Mouse (Mus musculus): Measurements from ENCODE around the gene Fam163a. TPM values are rescaled to one million over a fixed set of nuclear protein-coding genes. Genes with fewer than 3 reads are reported as not detected.
A peak's percentile ranks its signal among the peaks of the same experiment; 100 is the strongest.

The Fam163a gene
- polyA plus RNA-seq, 1 experiment from 2014 or later, result 1.2 TPM

DNA sequence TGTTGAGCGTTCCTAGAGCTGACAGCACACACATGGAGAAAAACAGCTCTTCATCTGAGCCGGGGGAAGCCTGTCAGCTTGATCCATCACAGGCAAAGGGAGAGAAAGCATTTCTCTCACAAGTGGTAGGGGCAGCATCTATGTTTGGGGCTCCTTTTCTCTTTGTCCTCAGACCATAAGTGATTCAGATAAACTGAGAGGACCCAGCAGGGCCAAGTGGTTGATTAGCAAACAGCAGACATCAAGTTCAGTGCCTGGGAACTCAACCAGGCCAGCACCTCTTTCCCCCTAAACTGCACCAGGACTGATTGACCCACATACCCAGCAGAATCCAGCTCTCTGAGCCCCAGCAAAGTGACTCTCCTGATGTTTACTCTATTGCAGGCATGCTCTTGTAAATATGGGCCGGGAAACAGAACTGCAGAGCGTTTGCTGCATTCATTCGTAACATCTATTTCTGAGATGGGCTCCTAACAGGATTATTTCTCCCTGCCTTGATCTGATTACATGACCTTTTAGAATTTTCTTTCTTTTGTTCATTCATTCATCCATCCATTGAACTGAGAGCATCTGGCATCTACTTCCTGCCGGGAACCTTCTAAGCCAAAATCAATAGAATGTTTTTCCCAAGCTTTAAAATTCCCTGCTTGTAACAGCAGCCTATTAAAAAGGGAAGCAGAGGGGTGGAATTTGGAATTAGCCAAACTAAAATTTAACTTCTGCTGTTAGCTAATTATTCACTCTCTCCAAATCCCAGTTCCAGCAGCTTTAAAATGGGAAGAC is 21.5 kb downstream of the Fam163a start:
- Histone ChIP-seq H3K4me3 (ENCODE audit: low read depth, low read length) (no peak overlapping the region), H3K9ac (no peak overlapping the region), H3K4me1 (ENCODE audit: insufficient read depth) (peaks cover 19% of the 10 kb centered on the region; the same call in 1 of the 2 replicates), H3K27me3 (ENCODE audit: insufficient read depth, low read length) (no peaks in the 10 kb centered on the region), H3K9me3 (ENCODE audit: low read depth, low read length) (no peaks in the 10 kb centered on the region), H3K36me3 (ENCODE audit: insufficient read depth) (no peaks in the 10 kb centered on the region), H3K27ac (ENCODE audit: low read depth) (0 out of 2 replicates have a peak overlapping the region, but pooled peaks have one; percentile 27), H3K4me2 (no peak overlapping the region; the same call in 1 of the 2 replicates)
- no peak for TF ChIP-seq CTCF (IDR thresholded peaks at IDR 0.05; ENCODE audit: low read depth)
- no peak for ATAC-seq (ENCODE audit: insufficient read depth)
- 24% methylated on average over 6 of the region's 6 CpGs for WGBS
- DNase-seq, result no peak

DNA sequence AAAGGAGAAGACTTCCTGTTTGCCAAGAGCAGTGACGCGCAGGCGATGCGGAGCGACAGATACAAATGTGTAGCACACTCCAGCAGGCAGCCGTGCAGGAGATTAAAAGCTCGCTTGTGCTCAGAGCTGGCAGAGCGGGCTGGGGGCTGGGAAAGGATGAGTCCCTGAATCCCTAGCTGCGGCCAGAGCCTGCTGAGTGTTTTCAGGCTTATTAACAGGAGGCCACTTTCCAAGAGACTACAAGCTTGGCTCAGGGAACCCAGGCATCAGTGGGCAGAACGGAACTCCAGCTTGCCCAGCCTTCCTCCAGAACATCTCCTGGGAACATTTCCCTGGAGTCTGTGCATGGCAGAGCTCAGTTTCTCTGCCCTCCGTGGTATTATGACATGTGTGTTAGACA is 25.0 kb downstream of the Fam163a start:
- Histone ChIP-seq H3K9ac (no peak overlapping the region), H3K27me3 (ENCODE audit: insufficient read depth, low read length) (no peaks in the 10 kb centered on the region), H3K4me3 (ENCODE audit: low read depth, low read length) (no peak overlapping the region), H3K36me3 (ENCODE audit: insufficient read depth) (no peaks in the 10 kb centered on the region), H3K27ac (ENCODE audit: low read depth) (no peak overlapping the region), H3K4me1 (ENCODE audit: insufficient read depth) (peaks cover 18% of the 10 kb centered on the region; the same call in 1 of the 2 replicates), H3K4me2 (no peak overlapping the region), H3K9me3 (ENCODE audit: low read depth, low read length) (no peaks in the 10 kb centered on the region)
- 19% methylated on average over 11 of the region's 11 CpGs for WGBS
- ATAC-seq (ENCODE audit: insufficient read depth) (peak; percentile 53; the same call in 1 of the 2 replicates), DNase-seq (peak; percentile 80)
- TF ChIP-seq CTCF (IDR thresholded peaks at IDR 0.05; ENCODE audit: low read depth), result no peak

DNA sequence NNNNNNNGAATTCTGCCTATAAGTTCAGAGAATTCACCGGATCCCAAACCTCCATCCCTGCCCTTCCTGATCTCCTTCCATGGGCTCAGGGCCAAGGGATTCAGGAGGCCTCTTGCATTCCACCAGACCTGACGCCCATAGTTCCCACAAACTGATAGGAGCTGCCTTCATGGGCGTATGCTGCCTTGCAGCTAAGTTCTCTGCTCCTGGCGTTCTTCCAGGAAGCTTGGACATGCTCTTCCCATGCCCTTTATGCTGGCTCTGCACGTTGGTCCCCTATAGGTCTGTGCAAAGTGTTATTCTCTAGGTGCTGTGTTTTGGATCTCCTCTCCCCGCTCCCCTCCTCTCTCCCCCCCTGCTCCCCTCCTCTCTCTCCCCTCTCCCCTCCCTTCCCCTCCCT is 36.1 kb downstream of the Fam163a start:
- H3K9me3 ChIP-seq (ENCODE audit: low read depth, low read length), result no peaks in the 10 kb centered on the region; the same call in 1 of the 2 replicates
- 21% methylated on average over 6 of the region's 6 CpGs for WGBS
- peak; percentile 47 for ATAC-seq (ENCODE audit: insufficient read depth)
- no peaks in the 10 kb centered on the region for H3K4me1 ChIP-seq (ENCODE audit: insufficient read depth)
- peak; percentile 81 for DNase-seq
- no peak overlapping the region for H3K4me2 ChIP-seq
- H3K36me3 ChIP-seq (ENCODE audit: insufficient read depth), result no peaks in the 10 kb centered on the region
- no peak for TF ChIP-seq CTCF (IDR thresholded peaks at IDR 0.05; ENCODE audit: low read depth)
- H3K27ac ChIP-seq (ENCODE audit: low read depth), result no peak overlapping the region
- H3K4me3 ChIP-seq (ENCODE audit: low read depth, low read length), result no peak overlapping the region
- no peak overlapping the region for H3K9ac ChIP-seq
- no peaks in the 10 kb centered on the region for H3K27me3 ChIP-seq (ENCODE audit: insufficient read depth, low read length)

DNA sequence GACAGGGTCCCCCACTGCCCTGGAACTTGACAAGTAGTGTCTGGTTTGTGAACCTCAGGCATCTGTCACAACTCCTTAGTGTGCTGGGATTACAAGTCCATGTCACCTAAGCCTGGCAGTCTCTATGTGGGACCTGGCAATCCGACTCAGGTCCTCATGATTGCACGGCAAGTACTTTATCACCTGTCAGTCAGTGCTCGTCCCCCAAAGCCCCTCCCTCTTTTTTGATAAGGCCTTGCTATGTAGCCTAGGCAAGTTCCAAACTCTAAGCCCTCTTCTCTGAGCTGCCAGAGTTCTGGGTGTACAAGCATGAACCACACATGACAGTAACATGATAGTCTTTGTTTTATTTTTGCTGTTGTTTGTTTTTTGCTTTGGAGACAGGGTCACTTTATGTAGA is 88.1 kb downstream of the Fam163a start:
- no peak overlapping the region for H3K27ac ChIP-seq (ENCODE audit: low read depth)
- WGBS, result 31% methylated on average over 3 of the region's 3 CpGs
- no peak for TF ChIP-seq CTCF (IDR thresholded peaks at IDR 0.05; ENCODE audit: low read depth)
- no peak overlapping the region for H3K9ac ChIP-seq
- no peaks in the 10 kb centered on the region for H3K36me3 ChIP-seq (ENCODE audit: insufficient read depth)
- ATAC-seq (ENCODE audit: insufficient read depth) (no peak), DNase-seq (no peak)
- no peaks in the 10 kb centered on the region for H3K27me3 ChIP-seq (ENCODE audit: insufficient read depth, low read length)
- no peak overlapping the region for H3K4me2 ChIP-seq
- H3K4me3 ChIP-seq (ENCODE audit: low read depth, low read length), result no peak overlapping the region
- H3K9me3 ChIP-seq (ENCODE audit: low read depth, low read length), result no peaks in the 10 kb centered on the region
- no peaks in the 10 kb centered on the region for H3K4me1 ChIP-seq (ENCODE audit: insufficient read depth)

DNA sequence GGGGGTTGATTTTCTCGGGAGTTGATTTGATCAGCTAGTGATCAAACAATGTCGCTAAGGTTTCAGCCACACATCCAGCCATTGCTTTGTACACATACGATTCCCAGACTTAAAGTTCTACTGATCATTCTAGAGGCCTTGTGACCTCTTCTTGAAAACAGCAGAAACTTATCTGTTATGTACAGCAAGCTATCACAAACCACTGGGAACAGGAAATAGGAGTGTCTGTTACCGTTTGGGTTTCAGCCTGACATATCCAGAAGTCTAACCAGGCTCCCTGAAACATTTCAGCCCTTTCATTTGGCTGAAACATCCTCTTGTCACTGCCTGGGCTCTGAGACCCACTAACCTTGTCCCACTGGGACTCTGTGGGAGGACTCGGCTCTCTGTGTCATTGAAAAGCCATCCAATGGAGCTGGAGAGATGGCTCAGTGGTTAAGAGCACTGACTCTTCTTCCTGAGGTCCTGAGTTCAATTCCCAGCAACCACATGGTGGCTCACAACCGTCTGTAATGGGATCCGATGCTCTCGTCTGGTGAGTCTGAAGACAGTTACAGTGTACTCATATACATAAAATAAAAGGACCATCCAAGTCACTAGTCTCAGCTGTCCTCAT is 90.8 kb downstream of the Fam163a start:
- H3K9ac ChIP-seq, result no peak overlapping the region
- no peaks in the 10 kb centered on the region for H3K36me3 ChIP-seq (ENCODE audit: insufficient read depth)
- DNase-seq, result no peak
- ATAC-seq (ENCODE audit: insufficient read depth), result no peak
- H3K4me2 ChIP-seq, result no peak overlapping the region
- H3K4me3 ChIP-seq (ENCODE audit: low read depth, low read length), result no peak overlapping the region
- WGBS, result 71% methylated on average over 8 of the region's 8 CpGs
- TF ChIP-seq CTCF (IDR thresholded peaks at IDR 0.05; ENCODE audit: low read depth), result no peak
- no peaks in the 10 kb centered on the region for H3K9me3 ChIP-seq (ENCODE audit: low read depth, low read length)
- H3K27ac ChIP-seq (ENCODE audit: low read depth), result no peak overlapping the region
- H3K4me1 ChIP-seq (ENCODE audit: insufficient read depth), result no peaks in the 10 kb centered on the region
- no peaks in the 10 kb centered on the region for H3K27me3 ChIP-seq (ENCODE audit: insufficient read depth, low read length)

DNA sequence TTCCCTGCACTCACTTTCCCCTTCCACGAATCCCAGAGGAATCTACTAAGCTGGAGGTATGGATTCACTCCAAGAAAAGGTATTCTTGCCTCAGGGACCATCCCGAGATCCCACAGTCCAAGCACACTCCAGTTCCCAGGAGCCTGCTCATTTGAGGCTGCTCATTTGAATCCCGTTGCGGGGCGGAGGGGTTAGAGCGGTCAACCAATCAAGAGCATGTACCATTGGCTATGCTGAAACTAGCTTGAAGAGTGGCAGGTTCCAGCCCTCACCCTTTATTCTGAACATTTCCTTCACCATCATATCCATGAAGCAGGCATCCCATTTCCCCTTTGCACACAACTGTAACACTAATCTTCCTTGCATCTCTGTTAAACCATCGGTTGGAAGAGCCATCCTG is 92.7 kb downstream of the Fam163a start:
- 49% methylated on average over 7 of the region's 7 CpGs for WGBS
- no peaks in the 10 kb centered on the region for H3K9me3 ChIP-seq (ENCODE audit: low read depth, low read length)
- H3K4me3 ChIP-seq (ENCODE audit: low read depth, low read length), result no peak overlapping the region
- H3K4me2 ChIP-seq, result no peak overlapping the region
- H3K36me3 ChIP-seq (ENCODE audit: insufficient read depth), result no peaks in the 10 kb centered on the region
- ATAC-seq (ENCODE audit: insufficient read depth), result no peak
- no peaks in the 10 kb centered on the region for H3K27me3 ChIP-seq (ENCODE audit: insufficient read depth, low read length)
- no peak for DNase-seq
- TF ChIP-seq CTCF (IDR thresholded peaks at IDR 0.05; ENCODE audit: low read depth), result no peak
- no peaks in the 10 kb centered on the region for H3K4me1 ChIP-seq (ENCODE audit: insufficient read depth)
- no peak overlapping the region for H3K27ac ChIP-seq (ENCODE audit: low read depth)
- no peak overlapping the region for H3K9ac ChIP-seq

DNA sequence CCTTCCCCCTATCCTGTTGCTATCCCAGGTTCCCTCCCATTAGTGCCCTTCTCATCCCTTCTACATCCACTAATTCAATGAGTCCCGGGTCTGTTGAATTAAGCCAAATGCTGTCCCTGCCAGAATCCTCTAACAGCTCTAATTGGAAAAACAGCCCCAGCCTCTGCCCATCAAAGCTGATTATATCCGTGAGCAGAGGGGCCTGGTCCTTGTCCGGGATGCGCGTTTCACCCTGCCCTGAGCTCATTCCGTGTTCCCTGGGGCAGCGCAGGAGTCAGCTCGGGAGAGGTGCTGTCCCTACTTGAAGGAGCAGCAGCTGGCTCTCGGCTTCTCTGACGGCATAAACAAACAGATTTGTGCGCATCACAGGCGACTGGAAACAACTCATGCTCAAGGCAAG is 93.1 kb downstream of the Fam163a start:
- DNase-seq, result no peak
- Histone ChIP-seq H3K36me3 (ENCODE audit: insufficient read depth) (no peaks in the 10 kb centered on the region), H3K4me2 (no peak overlapping the region), H3K27ac (ENCODE audit: low read depth) (no peak overlapping the region), H3K4me1 (ENCODE audit: insufficient read depth) (no peaks in the 10 kb centered on the region), H3K9ac (no peak overlapping the region), H3K27me3 (ENCODE audit: insufficient read depth, low read length) (no peaks in the 10 kb centered on the region), H3K9me3 (ENCODE audit: low read depth, low read length) (no peaks in the 10 kb centered on the region), H3K4me3 (ENCODE audit: low read depth, low read length) (no peak overlapping the region)
- no peak for TF ChIP-seq CTCF (IDR thresholded peaks at IDR 0.05; ENCODE audit: low read depth)
- 16% methylated on average over 12 of the region's 12 CpGs for WGBS
- no peak for ATAC-seq (ENCODE audit: insufficient read depth)
